Mouse (Mus musculus) brain, embryonic 14.5 days (tissue): ENCODE data around the gene Lgr4.

ENCODE experiments used
- CTCF ChIP-seq: fragments of 200-500 bp; IDR thresholded peaks from 2 replicates; pipeline ENCODE4 v1.5.1; 2012; ENCODE audit warnings: inconsistent platforms, mild to moderate bottlenecking, moderate library complexity, borderline replicate concordance; ENCODE audit not compliant: insufficient read depth, insufficient read length; ENCODE audit errors: extremely low read depth
- POLR2A ChIP-seq: fragments of 200-500 bp; IDR thresholded peaks from 2 replicates; pipeline ENCODE4 v1.6.1; 2012; ENCODE audit warnings: mild to moderate bottlenecking, inconsistent platforms, borderline replicate concordance; ENCODE audit not compliant: poor library complexity, insufficient read depth, insufficient read length, severe bottlenecking; ENCODE audit errors: extremely low read depth

- no peak for TF ChIP-seq CTCF
- TF ChIP-seq POLR2A = no peak
Observed at GRCm38 (mm10) chr2:109881111-109881510, 36.3 kb upstream of the Lgr4 start.
